Mouse (Mus musculus): Measurements from ENCODE around the gene Ube2cbp.

The Ube2cbp gene

DNA sequence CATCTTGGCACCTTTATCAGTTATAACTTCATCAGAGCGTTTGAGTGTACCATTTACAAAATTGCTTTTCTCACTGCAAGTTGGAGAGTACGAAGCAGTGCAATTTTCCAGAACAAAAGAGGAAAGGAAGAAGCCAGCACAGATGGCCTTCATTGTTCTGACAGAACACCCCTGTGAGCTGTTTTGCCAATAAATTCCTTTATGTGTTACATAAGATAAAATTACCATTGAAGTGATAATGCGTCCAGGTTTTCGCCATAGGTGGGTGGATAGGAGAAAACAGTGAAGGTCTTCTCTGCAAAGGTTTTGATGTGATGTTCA is 183.6 kb downstream of the Ube2cbp start:
- ChIA-PET CTCF (no interaction called here), POLR2A (no interaction called here)

GRCm38 (mm10) chr9:86280461-86281146 is 184.1 kb downstream of the Ube2cbp start:
- POLR2A ChIA-PET, result no interaction called here
- CTCF ChIA-PET, result no interaction called here

GRCm38 (mm10) chr9:86269541-86269940 is 195.2 kb downstream of the Ube2cbp start:
- ChIA-PET POLR2A (no interaction called here), CTCF (no interaction called here)

GRCm38 (mm10) chr9:86266658-86267057 is 198.1 kb downstream of the Ube2cbp start:
- CTCF ChIA-PET, result no interaction called here
- POLR2A ChIA-PET, result no interaction called here
